Mouse (Mus musculus) liver, adult 2 months (tissue): Measurements from ENCODE around the gene Surf1.
A peak's percentile ranks its signal among the peaks of the same experiment; 100 is the strongest.

ENCODE experiments used
- CTCF ChIP-seq: fragments of 200-500 bp; IDR thresholded peaks from 2 replicates; pipeline ENCODE4 v1.5.1; 2011; ENCODE audit warnings: low read depth, low read length, control low read depth
- POLR2A ChIP-seq: fragments of 200-500 bp; IDR thresholded peaks from 2 replicates; pipeline ENCODE4 v1.6.1; 2011; ENCODE audit warnings: low read length, control low read depth; ENCODE audit not compliant: insufficient read depth; ENCODE audit errors: extremely low read depth

DNA sequence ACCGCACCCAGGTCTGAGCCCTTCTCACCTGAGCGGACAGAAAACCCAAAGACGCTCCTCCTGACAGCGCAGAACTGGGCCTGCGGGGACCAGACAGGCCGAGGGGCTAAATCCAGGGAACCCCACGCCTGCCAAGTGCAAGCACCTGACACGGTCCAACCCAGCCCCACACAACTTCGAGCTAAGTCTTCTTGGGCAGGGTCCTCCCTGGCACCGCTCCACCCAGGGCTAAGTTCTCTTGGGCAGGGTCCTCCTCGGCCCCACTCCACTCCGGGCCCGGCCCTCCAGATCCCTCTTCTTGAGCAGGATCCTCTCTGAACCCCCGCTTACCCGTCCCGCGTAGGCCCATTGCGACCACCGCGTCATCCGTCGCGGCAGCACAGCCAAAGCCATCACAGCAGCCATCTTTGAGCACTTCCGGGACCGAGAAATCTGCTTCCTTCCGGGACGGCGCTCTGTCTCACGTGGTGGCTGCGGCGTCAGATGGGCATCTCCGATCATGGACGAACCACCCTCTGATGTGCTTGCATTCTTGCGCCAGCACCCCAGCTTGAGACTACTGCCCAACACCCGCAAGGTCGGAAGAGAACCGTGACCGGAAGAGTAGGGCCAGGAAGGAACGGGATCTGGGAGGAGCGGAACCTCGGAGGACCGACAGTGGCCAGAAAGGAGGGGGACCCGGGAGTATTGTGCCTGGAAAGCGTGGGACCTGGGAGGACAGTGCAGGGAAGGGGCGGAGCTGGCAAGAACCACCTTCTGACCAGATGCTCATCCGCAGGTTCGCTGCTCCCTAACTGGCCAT, at the start of gene Surf1, which contains the start of gene Surf2:
- TF ChIP-seq CTCF: no peak
- TF ChIP-seq POLR2A: 0 out of 2 replicates have a peak, but pooled peaks have one; percentile 49
